Mouse (Mus musculus) limb, embryonic 13.5 days (tissue): ENCODE measurements around the gene Tmem18. TPM values are rescaled to one million over a fixed set of nuclear protein-coding genes. Genes with fewer than 3 reads are reported as not detected.

Experiments used
- ATAC-seq: fragments of 200-750 bp; cut with Nextera tagmentation; 2 replicates; pipeline ENCODE4 v1.8.0; 2017; ENCODE audit warnings: low read depth, moderate number of reproducible peaks, moderate TSS enrichment; ENCODE audit not compliant: low FRiP score
- H3K27ac ChIP-seq: fragments of 300-500 bp; sonication (generic); 2 replicates; pipeline ENCODE4 v1.5.1; 2015; ENCODE audit warnings: inconsistent platforms, mild to moderate bottlenecking, moderate library complexity
- H3K27me3 ChIP-seq: fragments of 300-500 bp; sonication (generic); 2 replicates; pipeline ENCODE4 v1.6.1; 2015; ENCODE audit warnings: mild to moderate bottlenecking, inconsistent platforms
- H3K36me3 ChIP-seq: fragments of 300-500 bp; sonication (generic); 2 replicates; pipeline ENCODE4 v1.6.1; 2015; ENCODE audit warnings: inconsistent platforms, mild to moderate bottlenecking, moderate library complexity
- H3K4me1 ChIP-seq: fragments of 300-500 bp; sonication (generic); 2 replicates; pipeline ENCODE4 v1.6.1; 2015; ENCODE audit warnings: inconsistent platforms
- H3K4me2 ChIP-seq: fragments of 300-500 bp; sonication (generic); replicated peaks from 2 replicates; pipeline ENCODE4 v1.6.1; 2015; ENCODE audit warnings: inconsistent platforms, mild to moderate bottlenecking, moderate library complexity
- H3K4me3 ChIP-seq: fragments of 300-500 bp; sonication (generic); 2 replicates; pipeline ENCODE4 v1.5.1; 2015; ENCODE audit warnings: moderate library complexity, mild to moderate bottlenecking, inconsistent platforms
- H3K9ac ChIP-seq: fragments of 300-500 bp; sonication (generic); 2 replicates; pipeline ENCODE4 v1.6.1; 2015; ENCODE audit warnings: mild to moderate bottlenecking, inconsistent platforms
- H3K9me3 ChIP-seq: fragments of 300-500 bp; sonication (generic); 2 replicates; pipeline ENCODE4 v1.6.1; 2016; ENCODE audit warnings: inconsistent platforms
- WGBS: fragments of 180-500 bp; shearing (Covaris S2); methylation state at CpG from one replicate; pipeline ENCODE4 v1.1.7; 2015; 5-methylcytosine and 5-hydroxymethylcytosine counted together
- microRNA-seq: library from miRNA; unstranded; fragments of <30 nt; microRNA quantifications from one replicate; pipeline ENCODE4, GENCODE M21; 2016
- polyA plus RNA-seq: library from polyadenylated mRNA; unstranded; fragments of >200 nt; fragmentation: Nextera tagmentation; extraction: Ambion mirVana; gene quantifications from 2 replicates; pipeline ENCODE4 v1.2.1, GENCODE M21; 2015

Gene Tmem18
- polyA plus RNA-seq, 1 experiment from 2014 or later = 29.4 TPM

- WGBS = 67% methylated on average over 2 of the region's 2 CpGs
- 0 out of 2 replicates have a peak, but pooled peaks cover 2% of the 10 kb centered on the region for H3K27me3 ChIP-seq
- no peak for ATAC-seq
- no peaks in the 10 kb centered on the region for H3K9me3 ChIP-seq
- no peak overlapping the region for H3K4me2 ChIP-seq
- H3K4me3 ChIP-seq = no peak overlapping the region
- no peaks in the 10 kb centered on the region for H3K36me3 ChIP-seq
- no peak overlapping the region for H3K27ac ChIP-seq
- H3K9ac ChIP-seq = no peak overlapping the region
- H3K4me1 ChIP-seq = peaks cover 21% of the 10 kb centered on the region
These were observed 15.2 kb downstream of the Tmem18 start for GRCm38 (mm10) chr12:30599474-30599873.

- Histone ChIP-seq H3K4me3 (no peak overlapping the region), H3K27ac (no peak overlapping the region), H3K36me3 (no peaks in the 10 kb centered on the region), H3K4me2 (no peak overlapping the region), H3K27me3 (0 out of 2 replicates have a peak, but pooled peaks cover 2% of the 10 kb centered on the region), H3K9ac (no peak overlapping the region), H3K9me3 (no peaks in the 10 kb centered on the region), H3K4me1 (peaks cover 26% of the 10 kb centered on the region)
- ATAC-seq = no peak
- 87% methylated on average over 2 of the region's 2 CpGs for WGBS
These were observed 15.8 kb downstream of the Tmem18 start for GRCm38 (mm10) chr12:30599997-30600396.

DNA sequence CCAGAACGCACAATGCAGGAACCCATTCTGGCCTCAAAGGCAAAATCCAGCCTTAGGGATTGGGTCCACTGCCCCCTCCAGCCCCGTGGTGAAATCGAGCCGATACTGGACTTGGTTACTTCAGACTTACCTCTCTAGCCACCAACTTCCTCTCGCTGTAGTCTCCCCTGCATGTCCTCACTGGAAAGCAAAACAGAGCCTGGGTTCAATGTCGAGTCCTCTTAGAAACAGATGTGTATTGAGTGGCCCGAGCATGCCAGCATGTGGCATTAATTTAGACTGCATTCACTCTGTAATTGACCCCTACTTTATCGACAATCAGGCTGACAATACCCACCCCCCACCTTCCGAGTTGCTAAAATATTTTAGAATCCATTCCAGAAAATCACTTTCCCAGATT lies 19.8 kb downstream of the Tmem18 start:
- peak overlapping the region; percentile 27; the same call in 1 of the 2 replicates for H3K4me2 ChIP-seq
- ATAC-seq = no peak
- no peak overlapping the region for H3K9ac ChIP-seq
- no peak overlapping the region for H3K4me3 ChIP-seq
- no peaks in the 10 kb centered on the region for H3K9me3 ChIP-seq
- peaks cover 26% of the 10 kb centered on the region for H3K4me1 ChIP-seq
- WGBS = 18% methylated on average over 9 of the region's 9 CpGs
- H3K27me3 ChIP-seq = 0 out of 2 replicates have a peak, but pooled peaks cover 2% of the 10 kb centered on the region
- no peak overlapping the region for H3K27ac ChIP-seq
- H3K36me3 ChIP-seq = no peaks in the 10 kb centered on the region

GRCm38 (mm10) chr12:30604876-30605275 lies 20.6 kb downstream of the Tmem18 start:
- Histone ChIP-seq H3K4me2 (no peak overlapping the region), H3K27me3 (0 out of 2 replicates have a peak, but pooled peaks cover 2% of the 10 kb centered on the region), H3K4me3 (no peak overlapping the region), H3K4me1 (peaks cover 26% of the 10 kb centered on the region), H3K27ac (no peak overlapping the region), H3K9me3 (no peaks in the 10 kb centered on the region), H3K36me3 (no peaks in the 10 kb centered on the region), H3K9ac (no peak overlapping the region)
- ATAC-seq = no peak
- 72% methylated on average over 6 of the region's 6 CpGs for WGBS

GRCm38 (mm10) chr12:30605941-30606340 lies 21.7 kb downstream of the Tmem18 start:
- Histone ChIP-seq H3K9me3 (no peaks in the 10 kb centered on the region), H3K4me1 (peaks cover 26% of the 10 kb centered on the region), H3K9ac (no peak overlapping the region), H3K4me2 (no peak overlapping the region), H3K27me3 (0 out of 2 replicates have a peak, but pooled peaks cover 2% of the 10 kb centered on the region), H3K4me3 (no peak overlapping the region), H3K36me3 (no peaks in the 10 kb centered on the region), H3K27ac (no peak overlapping the region)
- WGBS = 85% methylated on average over 6 of the region's 6 CpGs
- ATAC-seq = no peak

- no peaks in the 10 kb centered on the region for H3K9me3 ChIP-seq
- WGBS = 82% methylated on average over 8 of the region's 8 CpGs
- 0 out of 2 replicates have a peak, but pooled peaks cover 2% of the 10 kb centered on the region for H3K27me3 ChIP-seq
- no peak overlapping the region for H3K27ac ChIP-seq
- H3K36me3 ChIP-seq = no peaks in the 10 kb centered on the region
- H3K9ac ChIP-seq = no peak overlapping the region
- H3K4me3 ChIP-seq = no peak overlapping the region
- peaks cover 24% of the 10 kb centered on the region for H3K4me1 ChIP-seq
- no peak overlapping the region for H3K4me2 ChIP-seq
- ATAC-seq = no peak
These were observed 22.5 kb downstream of the Tmem18 start for GRCm38 (mm10) chr12:30606743-30607142.

GRCm38 (mm10) chr12:30618425-30618824 lies 34.2 kb downstream of the Tmem18 start:
- Histone ChIP-seq H3K36me3 (no peaks in the 10 kb centered on the region), H3K27ac (no peak overlapping the region), H3K4me1 (peaks cover 10% of the 10 kb centered on the region), H3K4me3 (no peak overlapping the region), H3K9me3 (peaks cover 4% of the 10 kb centered on the region), H3K9ac (no peak overlapping the region), H3K27me3 (no peaks in the 10 kb centered on the region), H3K4me2 (peak overlapping the region; percentile 21; the same call in 1 of the 2 replicates)
- 14% methylated on average over 8 of the region's 8 CpGs for WGBS
- ATAC-seq = peak; percentile 80; the same call in 1 of the 2 replicates

DNA sequence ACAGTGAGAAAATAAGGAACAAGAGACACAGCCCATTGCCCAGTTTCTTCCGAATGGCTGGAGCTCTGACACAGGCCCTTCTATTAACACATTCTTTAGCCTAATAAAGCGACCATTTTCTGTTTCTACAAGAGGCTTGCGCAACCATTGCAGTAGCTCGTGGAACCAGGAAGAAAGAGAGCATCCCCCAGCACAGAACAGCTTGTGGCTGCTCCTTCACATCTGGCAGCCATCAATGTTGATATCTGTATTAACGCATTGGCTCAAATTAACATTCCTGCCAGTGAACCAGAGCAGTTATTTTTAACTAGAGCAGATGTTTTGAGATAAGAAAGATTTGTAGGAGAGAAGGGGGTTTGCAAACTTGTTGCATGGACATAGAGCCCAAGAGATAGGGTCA lies 44.2 kb downstream of the Tmem18 start:
- H3K4me1 ChIP-seq = 0 out of 2 replicates have a peak, but pooled peaks cover 6% of the 10 kb centered on the region
- H3K27me3 ChIP-seq = 0 out of 2 replicates have a peak, but pooled peaks cover 2% of the 10 kb centered on the region
- 36% methylated on average over 5 of the region's 5 CpGs for WGBS
- H3K4me2 ChIP-seq = no peak overlapping the region
- no peaks in the 10 kb centered on the region for H3K9me3 ChIP-seq
- H3K36me3 ChIP-seq = no peaks in the 10 kb centered on the region
- no peak overlapping the region for H3K27ac ChIP-seq
- no peak overlapping the region for H3K4me3 ChIP-seq
- no peak for ATAC-seq
- H3K9ac ChIP-seq = no peak overlapping the region

DNA sequence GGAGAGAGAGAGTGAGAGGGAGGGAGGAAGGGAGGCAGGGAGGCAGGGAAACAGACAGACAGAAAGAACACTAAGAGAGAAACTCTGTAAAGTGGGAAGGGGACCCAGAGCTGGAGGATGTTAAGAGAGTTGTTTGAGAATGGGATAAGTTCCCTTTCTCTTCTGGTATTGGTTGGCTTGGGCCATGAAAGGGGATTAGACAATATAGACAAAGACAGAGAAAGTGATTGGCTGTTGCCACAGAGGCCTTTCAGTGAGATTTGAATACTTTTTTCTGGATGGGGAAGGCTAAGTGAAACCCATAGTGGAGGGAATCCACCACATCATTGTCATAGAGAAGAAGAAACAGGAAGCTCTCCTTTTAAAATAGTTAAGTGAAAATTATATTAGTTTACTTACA lies 50.3 kb downstream of the Tmem18 start:
- no peak overlapping the region for H3K4me2 ChIP-seq
- no peaks in the 10 kb centered on the region for H3K36me3 ChIP-seq
- H3K9ac ChIP-seq = no peak overlapping the region
- H3K27ac ChIP-seq = no peak overlapping the region
- H3K4me3 ChIP-seq = no peak overlapping the region
- ATAC-seq = no peak
- no peaks in the 10 kb centered on the region for H3K9me3 ChIP-seq
- no peaks in the 10 kb centered on the region for H3K27me3 ChIP-seq
- peaks cover 4% of the 10 kb centered on the region; the same call in 1 of the 2 replicates for H3K4me1 ChIP-seq

Small RNA genes lying within 50 kb of the gene (microRNA-seq; reads per million reads assigned to microRNA genes)
- gene Gm25243 = not detected

Other genes starting within 250 kb of the Tmem18 start
- gene Sntg2, start 211.1 kb upstream of the Tmem18 start, polyA plus RNA-seq = 1.9 and 2.0 TPM in 2 replicates